Mouse (Mus musculus): ENCODE measurements around the gene Cry2.
"Not testable (repeated sequence)": the region's sequence is repeated elsewhere in the genome, so short reads cannot be mapped to it uniquely, and the experiment has no call there.

The Cry2 gene

GRCm38 (mm10) chr2:92433578-92434374 is at the start of gene Cry2:
Gene Cry2, minus strand, starts transcription at chr2:92434043.
- peak; percentile 99 for DNase-seq (ENCODE audit: low spot score)

GRCm38 (mm10) chr2:92483505-92483904 is 49.7 kb upstream of the Cry2 start:
- no peak for DNase-seq (ENCODE audit: low spot score)

GRCm38 (mm10) chr2:92482551-92482950 is 48.7 kb upstream of the Cry2 start:
- no peak for DNase-seq (ENCODE audit: low spot score)

- DNase-seq (ENCODE audit: low spot score): no peak
Observed at GRCm38 (mm10) chr2:92478313-92478688, 44.5 kb upstream of the Cry2 start.

- DNase-seq (ENCODE audit: low spot score): no peak
Observed at GRCm38 (mm10) chr2:92477672-92478312, 43.9 kb upstream of the Cry2 start.

GRCm38 (mm10) chr2:92476580-92476979 is 42.7 kb upstream of the Cry2 start:
- DNase-seq (ENCODE audit: low spot score): not testable (repeated sequence)

- DNase-seq (ENCODE audit: low spot score): no peak
Observed at GRCm38 (mm10) chr2:92475711-92476110, 41.9 kb upstream of the Cry2 start.

- DNase-seq (ENCODE audit: low spot score): no peak
Observed at GRCm38 (mm10) chr2:92474920-92475319, 41.1 kb upstream of the Cry2 start.

- no peak for DNase-seq (ENCODE audit: low spot score)
Observed at GRCm38 (mm10) chr2:92471886-92472670, 38.2 kb upstream of the Cry2 start.

GRCm38 (mm10) chr2:92464690-92465089 is 30.8 kb upstream of the Cry2 start:
- no peak for DNase-seq (ENCODE audit: low spot score)

GRCm38 (mm10) chr2:92461215-92461614 is 27.4 kb upstream of the Cry2 start:
- no peak for DNase-seq (ENCODE audit: low spot score)

GRCm38 (mm10) chr2:92459921-92460707 is 26.3 kb upstream of the Cry2 start, which contains the start of gene Slc35c1:
Gene Slc35c1, minus strand, starts transcription at chr2:92460538.
- no peak for DNase-seq (ENCODE audit: low spot score)

GRCm38 (mm10) chr2:92459141-92459920 is 25.5 kb upstream of the Cry2 start:
- peak; percentile 84 for DNase-seq (ENCODE audit: low spot score)

GRCm38 (mm10) chr2:92458481-92458880 is 24.6 kb upstream of the Cry2 start:
- DNase-seq (ENCODE audit: low spot score): no peak

- no peak for DNase-seq (ENCODE audit: low spot score)
Observed at GRCm38 (mm10) chr2:92456970-92457530, 23.2 kb upstream of the Cry2 start.

- DNase-seq (ENCODE audit: low spot score): no peak
Observed at GRCm38 (mm10) chr2:92455704-92456103, 21.9 kb upstream of the Cry2 start.

GRCm38 (mm10) chr2:92454166-92454565 is 20.3 kb upstream of the Cry2 start:
- DNase-seq (ENCODE audit: low spot score): no peak

- DNase-seq (ENCODE audit: low spot score): no peak
Observed at GRCm38 (mm10) chr2:92451126-92451525, 17.3 kb upstream of the Cry2 start.

- DNase-seq (ENCODE audit: low spot score): no peak
Observed at GRCm38 (mm10) chr2:92447121-92447740, 13.4 kb upstream of the Cry2 start.

GRCm38 (mm10) chr2:92446656-92447055 is 12.8 kb upstream of the Cry2 start:
- DNase-seq (ENCODE audit: low spot score): no peak
